Mouse (Mus musculus) stomach, postnatal 0 days (tissue): ENCODE measurements around the gene Gnl3.

Experiments
- CTCF ChIP-seq: IDR thresholded peaks from 2 replicates; pipeline ENCODE4 v1.5.1; 2016; ENCODE audit warnings: antibody characterized with exemption, low read depth, mild to moderate bottlenecking, moderate library complexity
- EP300 ChIP-seq: optimal IDR thresholded peaks from 2 replicates; pipeline ENCODE3; 2016; ENCODE audit warnings: antibody characterized with exemption

- TF ChIP-seq CTCF, result no peak
- no peak for TF ChIP-seq EP300
Measured at GRCm38 (mm10) chr14:30996417-30996816, 22.5 kb downstream of the Gnl3 start.
